Mouse (Mus musculus): Measurements from ENCODE around the gene Agbl2.

DNA sequence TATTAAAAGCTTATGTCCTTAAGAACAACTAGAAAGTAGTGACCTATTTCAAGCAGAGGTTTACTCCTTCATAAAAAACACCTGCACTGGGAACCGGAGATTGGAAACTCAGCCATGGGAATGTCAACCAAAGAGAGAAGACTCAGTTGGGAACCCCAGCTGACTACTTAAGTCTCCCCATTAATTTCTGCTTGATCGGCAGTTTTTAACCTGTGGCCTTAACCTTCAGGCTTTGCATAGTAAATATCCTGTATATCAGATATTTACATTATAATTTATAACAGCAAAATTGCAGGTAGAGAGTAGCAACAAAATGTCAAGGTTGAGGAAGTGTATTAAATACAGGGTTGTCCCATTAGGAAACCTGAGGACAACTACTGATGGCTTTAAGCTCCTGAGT, 29.0 kb upstream of the Agbl2 start:
- peak; percentile 61; the same call in 1 of the 2 replicates for TF ChIP-seq MAFK (IDR thresholded peaks at IDR 0.05; ENCODE audit: insufficient read depth, low read depth, low read length)
- no peak for TF ChIP-seq ZC3H11A (IDR thresholded peaks at IDR 0.05; ENCODE audit: borderline replicate concordance, low read depth, low read length)
- TF ChIP-seq HCFC1 (IDR thresholded peaks at IDR 0.05; ENCODE audit: borderline replicate concordance, insufficient read depth, low read length) = no peak
- no peak for TF ChIP-seq CHD2 (IDR thresholded peaks at IDR 0.05; ENCODE audit: low read depth, low read length)
- TF ChIP-seq ZNF384 (IDR thresholded peaks at IDR 0.05; ENCODE audit: low read depth, low read length) = no peak

Measured in ES-E14 (cell line).